Mouse (Mus musculus): Measurements from ENCODE around the gene Pnmal2.

The Pnmal2 gene

GRCm38 (mm10) chr7:16913806-16914452, 30.6 kb upstream of the Pnmal2 start:
- Histone ChIP-seq H3K27me3 (ENCODE audit: control insufficient read depth, insufficient read depth, low read length, poor library complexity, severe bottlenecking) (no peaks in the 10 kb centered on the region), H3K36me3 (ENCODE audit: control insufficient read depth, insufficient read depth, low read length, poor library complexity, severe bottlenecking) (peaks cover 12% of the 10 kb centered on the region)
- DNase-seq (ENCODE audit: low read depth, low spot score) = peak; percentile 85

GRCm38 (mm10) chr7:16914453-16915343, 29.8 kb upstream of the Pnmal2 start:
- peaks cover 12% of the 10 kb centered on the region for H3K36me3 ChIP-seq (ENCODE audit: control insufficient read depth, insufficient read depth, low read length, poor library complexity, severe bottlenecking)
- DNase-seq (ENCODE audit: low read depth, low spot score) = no peak
- no peaks in the 10 kb centered on the region for H3K27me3 ChIP-seq (ENCODE audit: control insufficient read depth, insufficient read depth, low read length, poor library complexity, severe bottlenecking)

- no peak for DNase-seq (ENCODE audit: low read depth, low spot score)
- H3K27me3 ChIP-seq (ENCODE audit: control insufficient read depth, insufficient read depth, low read length, poor library complexity, severe bottlenecking) = no peaks in the 10 kb centered on the region
- peaks cover 12% of the 10 kb centered on the region for H3K36me3 ChIP-seq (ENCODE audit: control insufficient read depth, insufficient read depth, low read length, poor library complexity, severe bottlenecking)
These were observed 28.8 kb upstream of the Pnmal2 start for GRCm38 (mm10) chr7:16915461-16916340.

- H3K36me3 ChIP-seq (ENCODE audit: control insufficient read depth, insufficient read depth, low read length, poor library complexity, severe bottlenecking) = peaks cover 12% of the 10 kb centered on the region
- no peak for DNase-seq (ENCODE audit: low read depth, low spot score)
- H3K27me3 ChIP-seq (ENCODE audit: control insufficient read depth, insufficient read depth, low read length, poor library complexity, severe bottlenecking) = no peaks in the 10 kb centered on the region
These were observed 27.9 kb upstream of the Pnmal2 start for GRCm38 (mm10) chr7:16916342-16917265.

- no peak for DNase-seq (ENCODE audit: low read depth, low spot score)
- H3K27me3 ChIP-seq (ENCODE audit: control insufficient read depth, insufficient read depth, low read length, poor library complexity, severe bottlenecking) = no peaks in the 10 kb centered on the region
- H3K36me3 ChIP-seq (ENCODE audit: control insufficient read depth, insufficient read depth, low read length, poor library complexity, severe bottlenecking) = peaks cover 12% of the 10 kb centered on the region
These were observed 27.0 kb upstream of the Pnmal2 start for GRCm38 (mm10) chr7:16917447-16917846.

- Histone ChIP-seq H3K36me3 (ENCODE audit: control insufficient read depth, insufficient read depth, low read length, poor library complexity, severe bottlenecking) (peaks cover 12% of the 10 kb centered on the region), H3K27me3 (ENCODE audit: control insufficient read depth, insufficient read depth, low read length, poor library complexity, severe bottlenecking) (no peaks in the 10 kb centered on the region)
- DNase-seq (ENCODE audit: low read depth, low spot score) = no peak
These were observed 26.5 kb upstream of the Pnmal2 start for GRCm38 (mm10) chr7:16918014-16918413.

GRCm38 (mm10) chr7:16918670-16919069, 25.8 kb upstream of the Pnmal2 start:
- DNase-seq (ENCODE audit: low read depth, low spot score) = no peak
- Histone ChIP-seq H3K36me3 (ENCODE audit: control insufficient read depth, insufficient read depth, low read length, poor library complexity, severe bottlenecking) (peaks cover 12% of the 10 kb centered on the region), H3K27me3 (ENCODE audit: control insufficient read depth, insufficient read depth, low read length, poor library complexity, severe bottlenecking) (no peaks in the 10 kb centered on the region)

GRCm38 (mm10) chr7:16919395-16920149, 24.9 kb upstream of the Pnmal2 start:
- Histone ChIP-seq H3K36me3 (ENCODE audit: control insufficient read depth, insufficient read depth, low read length, poor library complexity, severe bottlenecking) (peaks cover 12% of the 10 kb centered on the region), H3K27me3 (ENCODE audit: control insufficient read depth, insufficient read depth, low read length, poor library complexity, severe bottlenecking) (no peaks in the 10 kb centered on the region)
- no peak for DNase-seq (ENCODE audit: low read depth, low spot score)

GRCm38 (mm10) chr7:16920150-16920579, 24.3 kb upstream of the Pnmal2 start:
- no peaks in the 10 kb centered on the region for H3K27me3 ChIP-seq (ENCODE audit: control insufficient read depth, insufficient read depth, low read length, poor library complexity, severe bottlenecking)
- peaks cover 11% of the 10 kb centered on the region for H3K36me3 ChIP-seq (ENCODE audit: control insufficient read depth, insufficient read depth, low read length, poor library complexity, severe bottlenecking)
- no peak for DNase-seq (ENCODE audit: low read depth, low spot score)

- no peak for DNase-seq (ENCODE audit: low read depth, low spot score)
- Histone ChIP-seq H3K36me3 (ENCODE audit: control insufficient read depth, insufficient read depth, low read length, poor library complexity, severe bottlenecking) (peaks cover 7% of the 10 kb centered on the region), H3K27me3 (ENCODE audit: control insufficient read depth, insufficient read depth, low read length, poor library complexity, severe bottlenecking) (no peaks in the 10 kb centered on the region)
These were observed 23.4 kb upstream of the Pnmal2 start for GRCm38 (mm10) chr7:16920818-16921791.

- no peak for DNase-seq (ENCODE audit: low read depth, low spot score)
- Histone ChIP-seq H3K27me3 (ENCODE audit: control insufficient read depth, insufficient read depth, low read length, poor library complexity, severe bottlenecking) (no peaks in the 10 kb centered on the region), H3K36me3 (ENCODE audit: control insufficient read depth, insufficient read depth, low read length, poor library complexity, severe bottlenecking) (peaks cover 2% of the 10 kb centered on the region; the same call in 1 of the 2 replicates)
These were observed 22.6 kb upstream of the Pnmal2 start for GRCm38 (mm10) chr7:16921881-16922335.

GRCm38 (mm10) chr7:16922360-16922973, 22.0 kb upstream of the Pnmal2 start:
- Histone ChIP-seq H3K36me3 (ENCODE audit: control insufficient read depth, insufficient read depth, low read length, poor library complexity, severe bottlenecking) (no peaks in the 10 kb centered on the region; the same call in 1 of the 2 replicates), H3K27me3 (ENCODE audit: control insufficient read depth, insufficient read depth, low read length, poor library complexity, severe bottlenecking) (no peaks in the 10 kb centered on the region)
- DNase-seq (ENCODE audit: low read depth, low spot score) = no peak

Data from splenic B cell, adult 2 months (primary cell).